Mouse (Mus musculus) bone marrow macrophage, adult 2 months (primary cell): ENCODE measurements around the gene Dph5.

Source experiments
- CTCF ChIP-seq: IDR thresholded peaks from 2 replicates; pipeline ENCODE4 v1.5.1; 2012; ENCODE audit warnings: low read depth, mild to moderate bottlenecking, low read length, moderate library complexity
- POLR2A ChIP-seq: IDR thresholded peaks from 2 replicates; pipeline ENCODE4 v1.6.1; 2012; ENCODE audit warnings: mild to moderate bottlenecking, low read depth, low read length, borderline replicate concordance

DNA sequence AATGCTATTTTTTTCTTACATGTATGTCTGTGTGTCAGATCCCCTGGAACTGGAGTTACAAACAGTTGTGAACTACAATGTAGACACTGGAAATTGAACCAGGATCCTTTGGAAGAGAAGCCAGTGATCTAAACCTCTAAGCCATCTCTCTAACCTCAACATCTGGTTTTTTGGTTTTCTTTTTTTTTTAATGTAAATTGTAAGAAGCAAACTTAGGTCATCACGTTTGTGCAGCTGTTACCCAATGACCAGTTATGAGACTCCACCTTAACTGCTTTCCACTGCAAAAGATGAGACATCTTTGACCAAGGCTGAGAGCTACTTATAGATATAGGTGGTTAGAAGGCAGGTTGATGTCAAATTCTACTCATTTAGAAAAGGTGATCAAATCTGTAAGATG, 19.7 kb upstream of the Dph5 start:
- no peak for TF ChIP-seq POLR2A
- TF ChIP-seq CTCF: no peak
